Mouse (Mus musculus) kidney, adult 8-10 months (tissue): Measurements from ENCODE around the gene Gdpd2.

Experiments
- DNase-seq, 2 experiments: peaks; one replicate each; pipeline ENCODE4 v3.0.0; 2022

The Gdpd2 gene

DNA sequence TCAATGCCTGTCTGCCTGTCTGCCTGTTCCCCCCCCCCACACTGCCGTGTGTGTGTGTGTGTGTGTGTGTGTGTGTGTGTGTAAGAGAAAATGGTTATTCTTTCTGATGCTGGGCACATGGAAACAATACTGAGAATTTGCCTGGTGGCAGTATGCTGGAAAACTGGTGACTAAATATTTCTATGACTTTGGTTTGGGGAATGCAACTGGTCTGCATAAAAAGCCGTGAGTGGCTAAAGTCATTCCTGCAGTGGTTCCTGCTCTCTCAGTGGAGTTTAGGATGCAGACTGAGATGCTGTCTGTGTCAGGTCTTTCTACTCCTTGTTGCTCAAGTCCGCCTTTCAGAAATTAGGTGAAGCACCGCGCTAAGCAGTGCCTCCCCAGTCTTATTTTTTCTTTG lies 48.7 kb downstream of the Gdpd2 start:
- no peak for DNase-seq
